Mouse (Mus musculus) E14TG2a.4 (cell line): ENCODE data around the gene Gm7579.
"Not testable (repeated sequence)": the region's sequence is repeated elsewhere in the genome, so short reads cannot be mapped to it uniquely, and the experiment has no call there.

Experiments
- H3K27me3 ChIP-seq: 2 replicates; pipeline ENCODE4 v1.6.1; 2014; ENCODE audit warnings: low read length, control low read depth; ENCODE audit not compliant: insufficient read depth
- H3K36me3 ChIP-seq: 2 replicates; pipeline ENCODE4 v1.6.1; 2014; ENCODE audit warnings: low read length, control low read depth; ENCODE audit not compliant: insufficient read depth
- H3K4me1 ChIP-seq: replicated peaks from 2 replicates; pipeline ENCODE4 v1.6.1; 2014; ENCODE audit warnings: low read depth, low read length, control low read depth
- H3K4me3 ChIP-seq: replicated peaks from 2 replicates; pipeline ENCODE4 v1.5.1; 2014; ENCODE audit warnings: mild to moderate bottlenecking, low read length
- H3K9me3 ChIP-seq: 2 replicates; pipeline ENCODE4 v1.6.1; 2014; ENCODE audit warnings: low read length, control low read depth
- CTCF ChIP-seq: conservative IDR thresholded peaks from 2 replicates; pipeline ENCODE4 v1.5.1; 2014; ENCODE audit warnings: low read length
- NANOG ChIP-seq: IDR thresholded peaks from 2 replicates; pipeline ENCODE4 v1.6.1; 2014; ENCODE audit warnings: borderline replicate concordance, low read length, mixed read lengths
- POU5F1 ChIP-seq: IDR thresholded peaks from 2 replicates; pipeline ENCODE4 v1.6.1; 2014; ENCODE audit warnings: low read length, borderline replicate concordance

Gene Gm7579

GRCm38 (mm10) chr7:142211559-142211958 is at the start of gene Gm7579:
TSS of gene Gm7579 (plus strand) at chr7:142211859.
- TF ChIP-seq POU5F1 (no peak), CTCF (no peak), NANOG (no peak)
- Histone ChIP-seq H3K36me3 (no peaks in the 10 kb centered on the region), H3K27me3 (no peaks in the 10 kb centered on the region), H3K4me3 (no peak within 1 kb of the TSS), H3K4me1 (peaks cover 6% of the 10 kb centered on the region), H3K9me3 (peaks cover 36% of the 10 kb centered on the region)

GRCm38 (mm10) chr7:142165639-142166038 is 46.0 kb upstream of the Gm7579 start, which contains the start of gene Gm4553:
TSS of gene Gm4553 (minus strand) at chr7:142165739.
- not testable (repeated sequence) for H3K9me3 ChIP-seq, H3K27me3 ChIP-seq, H3K4me1 ChIP-seq, H3K36me3 ChIP-seq, H3K4me3 ChIP-seq

- peaks cover 4% of the 10 kb centered on the region; the same call in 1 of the 2 replicates for H3K27me3 ChIP-seq
- H3K4me1 ChIP-seq: no peaks in the 10 kb centered on the region; the same call in 1 of the 2 replicates
- no peaks in the 10 kb centered on the region for H3K36me3 ChIP-seq
- TF ChIP-seq CTCF: peak; percentile 90
- no peak for TF ChIP-seq POU5F1
- H3K4me3 ChIP-seq: no peak overlapping the region
- no peaks in the 10 kb centered on the region for H3K9me3 ChIP-seq
Measured at GRCm38 (mm10) chr7:142169836-142170235, 41.8 kb upstream of the Gm7579 start.

- not testable (repeated sequence) for H3K4me1 ChIP-seq, H3K36me3 ChIP-seq, H3K27me3 ChIP-seq, H3K4me3 ChIP-seq
- peaks cover 19% of the 10 kb centered on the region for H3K9me3 ChIP-seq
Measured at GRCm38 (mm10) chr7:142175905-142176304, 35.8 kb upstream of the Gm7579 start, which contains the start of gene Krtap5-2. TSS of gene Krtap5-2 (minus strand) at chr7:142176005.

GRCm38 (mm10) chr7:142178685-142179084 is 33.0 kb upstream of the Gm7579 start:
- Histone ChIP-seq H3K27me3 (0 out of 2 replicates have a peak, but pooled peaks cover 2% of the 10 kb centered on the region), H3K4me3 (no peak overlapping the region), H3K36me3 (no peaks in the 10 kb centered on the region), H3K9me3 (peaks cover 19% of the 10 kb centered on the region), H3K4me1 (no peaks in the 10 kb centered on the region)
- TF ChIP-seq CTCF (no peak), NANOG (no peak), POU5F1 (no peak)

GRCm38 (mm10) chr7:142181021-142181420 is 30.6 kb upstream of the Gm7579 start:
- no peak for TF ChIP-seq POU5F1
- TF ChIP-seq CTCF: no peak
- TF ChIP-seq NANOG: no peak

GRCm38 (mm10) chr7:142188156-142188555 is 23.5 kb upstream of the Gm7579 start:
- H3K36me3 ChIP-seq: no peaks in the 10 kb centered on the region
- TF ChIP-seq CTCF: no peak
- TF ChIP-seq NANOG: no peak
- TF ChIP-seq POU5F1: no peak
- H3K4me1 ChIP-seq: no peaks in the 10 kb centered on the region
- peaks cover 4% of the 10 kb centered on the region; the same call in 1 of the 2 replicates for H3K9me3 ChIP-seq
- H3K27me3 ChIP-seq: peaks cover 17% of the 10 kb centered on the region
- H3K4me3 ChIP-seq: no peak overlapping the region

More at GRCm38 (mm10) chr7:142181021-142181420, 30.6 kb upstream of the Gm7579 start:
- Histone ChIP-seq H3K4me3 (no peak overlapping the region), H3K36me3 (no peaks in the 10 kb centered on the region), H3K4me1 (no peaks in the 10 kb centered on the region), H3K9me3 (peaks cover 23% of the 10 kb centered on the region), H3K27me3 (0 out of 2 replicates have a peak, but pooled peaks cover 2% of the 10 kb centered on the region)

- peaks cover 17% of the 10 kb centered on the region for H3K27me3 ChIP-seq
- no peak within 1 kb of the TSS for H3K4me3 ChIP-seq
- peaks cover 21% of the 10 kb centered on the region for H3K9me3 ChIP-seq
- TF ChIP-seq POU5F1 (no peak), CTCF (no peak), NANOG (no peak)
- no peaks in the 10 kb centered on the region for H3K36me3 ChIP-seq
- no peaks in the 10 kb centered on the region for H3K4me1 ChIP-seq
Measured at GRCm38 (mm10) chr7:142190289-142190688, 21.4 kb upstream of the Gm7579 start, which contains the start of gene Gm10153. TSS of gene Gm10153 (minus strand) at chr7:142190389.

- H3K4me3 ChIP-seq: no peak overlapping the region
- H3K36me3 ChIP-seq: no peaks in the 10 kb centered on the region
- TF ChIP-seq CTCF (no peak), POU5F1 (no peak), NANOG (no peak)
- H3K27me3 ChIP-seq: peaks cover 15% of the 10 kb centered on the region
- peaks cover 17% of the 10 kb centered on the region for H3K9me3 ChIP-seq
- no peaks in the 10 kb centered on the region for H3K4me1 ChIP-seq
Measured at GRCm38 (mm10) chr7:142198748-142199147, 12.9 kb upstream of the Gm7579 start.
